Mouse (Mus musculus): ENCODE data around the gene Patl1.
"Not testable (repeated sequence)": the region's sequence is repeated elsewhere in the genome, so short reads cannot be mapped to it uniquely, and the experiment has no call there.

Gene Patl1

DNA sequence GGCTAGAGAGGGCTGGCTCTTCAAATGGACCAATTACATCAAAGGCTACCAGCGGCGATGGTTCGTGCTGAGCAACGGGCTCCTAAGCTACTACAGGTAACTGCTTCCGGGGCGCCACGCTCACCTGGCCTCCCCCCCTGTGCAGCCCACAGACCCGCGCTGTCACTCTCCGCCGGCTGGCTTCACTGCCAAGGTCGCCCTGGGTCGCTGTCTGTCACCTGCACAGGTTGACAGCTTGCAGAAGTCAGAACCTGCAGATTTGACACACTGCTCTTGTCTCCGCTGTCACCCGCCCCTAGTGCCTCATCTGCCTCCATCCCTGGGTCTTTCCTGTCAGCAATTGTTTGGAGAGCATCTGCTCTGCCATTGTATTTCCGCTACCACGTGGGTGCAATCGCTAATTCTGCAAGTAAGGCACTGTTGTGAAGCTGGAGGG is 54.0 kb downstream of the Patl1 start:
- peak; percentile 34 for DNase-seq (ENCODE audit: low read depth, low spot score)

DNA sequence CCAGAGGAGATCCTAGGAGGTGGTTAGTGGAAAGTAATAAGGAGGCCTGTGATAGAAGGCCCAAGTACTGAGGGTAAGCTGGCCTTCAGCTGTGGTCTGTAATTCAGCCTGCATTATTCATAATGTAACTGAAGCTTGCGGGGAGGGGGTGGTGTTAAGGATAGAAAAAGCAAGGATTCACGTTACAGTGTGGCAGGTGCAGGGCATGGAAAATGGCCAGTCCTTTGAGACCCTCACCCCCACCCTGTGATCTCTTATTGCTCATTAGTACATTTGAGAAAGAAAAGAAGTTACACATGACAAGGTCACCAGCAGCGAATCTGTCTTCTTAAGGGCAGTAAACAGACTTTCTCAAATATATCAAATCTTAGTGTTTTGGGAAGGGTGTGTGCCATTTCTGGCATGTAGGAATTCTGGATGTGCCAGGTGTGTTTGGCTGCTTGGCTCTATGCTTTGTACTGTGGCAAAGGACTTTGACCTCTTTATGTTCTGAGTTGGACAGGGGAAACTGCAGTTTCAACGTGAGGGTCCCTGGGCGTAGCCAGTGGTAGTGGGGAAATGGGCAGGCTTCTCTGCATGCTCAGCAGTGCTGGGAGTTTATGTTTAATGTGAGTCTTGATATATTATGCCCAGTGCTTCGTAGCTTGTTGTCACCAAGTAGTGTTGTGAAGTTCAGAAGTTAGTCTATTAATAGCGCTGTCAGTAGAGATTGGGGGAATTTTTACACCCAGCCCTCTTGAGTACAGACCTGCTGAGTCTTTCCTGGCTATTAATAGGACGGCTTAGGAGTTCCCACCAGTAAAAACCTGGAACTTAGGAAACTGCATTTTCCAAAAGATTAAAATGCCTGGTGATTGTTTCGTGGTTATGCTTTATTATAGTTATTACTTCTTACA is 57.2 kb downstream of the Patl1 start:
- no peak for DNase-seq (ENCODE audit: low read depth, low spot score)

DNA sequence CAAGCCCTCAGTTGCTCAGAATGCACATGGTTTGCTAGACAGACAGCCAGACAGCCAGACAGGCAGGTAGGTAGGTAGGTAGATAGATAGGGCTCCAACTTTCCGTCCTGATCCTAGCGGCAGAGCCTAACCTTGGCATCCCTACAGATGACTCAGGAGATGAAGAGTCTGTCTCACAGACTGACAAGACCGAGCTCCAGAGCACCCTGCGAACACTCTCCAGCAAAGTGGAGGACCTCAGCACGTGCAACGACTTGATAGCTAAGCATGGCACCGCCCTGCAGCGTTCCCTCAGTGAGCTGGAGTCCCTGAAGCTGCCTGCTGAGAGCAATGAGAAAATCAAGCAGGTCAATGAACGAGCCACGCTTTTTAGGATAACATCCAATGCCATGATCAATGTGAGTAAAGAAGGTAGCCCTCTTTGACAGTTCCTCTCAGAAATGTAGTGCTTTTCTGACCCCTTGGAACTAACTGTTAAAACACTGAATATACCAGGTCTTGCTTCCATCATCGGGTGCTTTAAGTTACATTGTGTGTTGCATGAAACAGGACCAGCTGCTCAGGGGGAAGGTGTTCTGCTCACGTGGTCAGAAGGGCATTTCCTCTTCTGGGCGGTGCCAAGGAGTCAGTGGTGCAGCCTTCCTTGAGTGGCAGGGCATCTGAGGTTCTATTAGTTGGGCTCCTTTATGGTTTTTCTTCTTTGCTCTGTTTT is 61.5 kb downstream of the Patl1 start:
- no peak for DNase-seq (ENCODE audit: low read depth, low spot score)

DNA sequence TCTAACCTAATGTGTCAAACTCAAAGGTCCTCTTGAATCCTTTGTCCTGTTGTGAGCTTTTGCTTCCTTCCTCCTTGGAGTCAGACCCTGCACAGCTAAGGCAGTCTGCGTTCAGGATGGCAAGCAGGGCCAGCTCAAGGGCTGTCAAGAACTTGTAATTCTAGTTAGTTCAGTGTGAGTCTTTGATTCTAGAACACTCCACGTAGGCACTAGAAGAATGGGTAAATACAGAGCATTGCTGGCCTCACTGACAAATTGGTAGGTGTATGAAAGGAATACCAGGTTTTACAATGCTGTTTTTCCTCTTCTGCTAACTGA is 62.0 kb downstream of the Patl1 start:
- no peak for DNase-seq (ENCODE audit: low read depth, low spot score)

DNA sequence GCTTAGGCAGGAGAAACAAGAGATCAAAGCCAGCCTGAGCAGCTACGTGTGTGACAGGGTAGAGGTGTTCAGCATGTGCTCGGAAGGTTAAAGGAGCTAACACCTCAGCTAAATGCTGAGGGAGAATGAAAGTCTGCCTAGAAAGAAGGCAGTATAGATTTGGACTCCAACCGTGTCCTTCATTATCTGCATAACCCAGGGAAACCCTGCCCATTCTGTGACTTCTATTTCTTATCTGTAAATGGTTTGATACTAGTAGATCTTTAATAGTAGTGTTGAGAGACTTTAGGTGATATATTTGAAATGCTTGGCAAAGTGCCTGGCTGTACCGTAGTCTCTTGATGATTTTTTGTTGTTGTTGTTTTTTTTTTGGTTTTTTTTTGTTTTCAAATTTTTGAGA is 63.5 kb downstream of the Patl1 start:
- DNase-seq (ENCODE audit: low read depth, low spot score) = no peak

DNA sequence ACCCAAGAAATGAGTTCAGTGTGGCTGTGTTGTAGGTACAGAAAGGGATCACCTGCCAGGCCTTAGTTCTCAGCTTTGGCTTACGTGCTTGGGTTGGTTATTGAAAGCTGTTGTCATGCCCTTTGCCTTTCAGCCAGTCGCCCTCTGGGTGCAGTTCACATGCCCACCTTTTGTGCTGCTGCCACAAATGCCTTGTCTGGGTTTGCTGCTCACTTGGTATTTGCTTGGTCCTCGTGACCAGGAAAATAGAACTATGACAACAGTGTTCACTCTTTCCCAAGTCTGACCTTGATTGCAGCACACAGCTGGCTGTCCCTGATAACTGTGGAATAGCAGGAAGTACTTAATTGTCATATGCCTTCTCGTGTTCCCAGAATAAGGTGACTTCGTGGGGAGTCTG is 65.2 kb downstream of the Patl1 start:
- no peak for DNase-seq (ENCODE audit: low read depth, low spot score)

DNA sequence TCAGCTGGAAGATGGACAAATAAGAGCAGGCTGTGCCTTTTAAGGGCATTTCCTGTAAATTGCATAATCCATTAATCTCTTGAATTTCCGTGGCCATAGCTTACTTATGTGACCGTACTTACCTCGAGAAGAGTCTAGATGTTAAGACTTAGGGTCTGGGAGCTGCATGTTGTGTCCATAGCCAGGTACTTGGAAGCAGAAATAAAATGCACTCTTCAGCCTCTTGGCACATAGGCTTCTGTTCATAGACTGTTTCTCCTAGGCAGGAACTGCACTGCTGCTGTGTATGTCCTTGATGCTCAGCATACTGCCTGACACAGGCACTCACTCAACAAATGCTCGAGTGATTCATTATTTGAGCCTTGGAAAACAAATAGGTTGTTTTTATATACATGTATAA is 68.3 kb downstream of the Patl1 start:
- DNase-seq (ENCODE audit: low read depth, low spot score) = no peak

DNA sequence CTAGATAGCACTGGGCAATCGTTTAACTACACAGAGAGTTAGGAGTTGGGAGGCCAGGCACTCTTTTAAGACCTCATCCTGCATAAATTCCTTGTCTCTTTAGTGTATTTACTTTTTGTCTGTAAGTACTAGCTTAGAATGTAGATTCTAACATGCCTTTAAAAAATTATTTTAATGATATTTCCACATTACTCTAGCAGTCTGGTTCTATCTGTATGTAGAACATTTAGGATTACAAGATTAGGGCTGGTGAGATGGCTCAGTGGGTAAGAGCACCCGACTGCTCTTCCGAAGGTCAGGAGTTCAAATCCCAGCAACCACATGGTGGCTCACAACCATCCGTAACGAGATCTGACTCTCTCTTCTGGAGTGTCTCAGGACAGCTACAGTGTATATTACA is 72.4 kb downstream of the Patl1 start:
- not testable (repeated sequence) for DNase-seq (ENCODE audit: low read depth, low spot score)

DNA sequence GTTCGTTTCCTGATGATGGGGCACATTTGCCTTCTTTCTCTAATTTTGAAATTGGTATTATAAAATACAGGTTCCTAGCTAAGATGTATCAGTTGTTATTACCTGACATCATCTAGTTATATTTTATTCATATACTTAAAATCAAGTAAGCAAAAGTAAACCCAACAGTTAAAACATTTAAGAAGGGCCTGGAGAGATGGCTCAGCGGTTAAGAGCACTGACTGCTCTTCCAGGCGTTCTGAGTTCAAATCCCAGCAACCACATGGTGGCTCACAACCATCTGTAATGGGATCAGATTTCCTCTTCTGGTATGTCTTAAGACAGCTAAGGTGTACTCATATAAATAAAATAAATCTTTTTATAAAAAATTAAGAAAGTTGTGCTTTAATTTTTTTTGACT is 75.6 kb downstream of the Patl1 start:
- DNase-seq (ENCODE audit: low read depth, low spot score) = no peak

DNA sequence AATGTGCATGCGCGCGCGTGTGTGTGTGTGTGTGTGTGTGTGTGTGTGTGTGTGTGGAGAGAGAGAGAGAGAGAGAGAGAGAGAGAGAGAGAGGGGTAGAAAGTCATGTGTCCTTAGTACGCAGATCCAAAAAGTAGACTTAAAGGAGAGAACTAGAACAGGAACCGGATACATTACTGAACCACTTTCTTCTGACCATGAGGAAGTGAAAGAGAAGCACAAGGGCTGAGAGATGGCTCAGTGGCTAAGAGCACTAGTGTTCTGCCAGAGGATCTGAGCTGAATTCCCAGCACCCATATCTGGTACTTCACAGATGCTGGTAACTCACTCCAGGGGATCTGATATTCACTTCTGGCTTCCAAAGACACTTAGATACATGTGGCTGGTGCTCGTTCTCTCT is 77.1 kb downstream of the Patl1 start:
- no peak for DNase-seq (ENCODE audit: low read depth, low spot score)

DNA sequence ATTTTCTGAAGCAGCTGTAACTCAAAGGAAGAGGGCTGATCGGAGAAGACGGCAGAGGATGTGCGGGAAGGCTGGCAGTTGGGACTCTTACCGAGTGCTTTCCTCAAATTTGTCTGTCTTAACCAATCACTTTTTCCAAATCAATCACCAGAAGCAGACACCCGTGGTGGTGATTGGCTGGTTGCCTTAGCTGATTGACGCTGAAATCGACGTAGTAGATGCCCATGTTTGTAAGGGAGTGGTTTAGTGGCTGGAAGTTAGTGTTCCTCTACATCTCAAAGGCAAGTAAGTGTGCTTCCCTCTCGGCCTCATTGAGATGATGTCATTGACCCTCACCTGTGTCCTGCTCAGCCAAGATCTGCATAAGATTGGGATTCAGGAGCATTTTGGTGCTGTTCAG is 79.8 kb downstream of the Patl1 start:
- no peak for DNase-seq (ENCODE audit: low read depth, low spot score)

DNA sequence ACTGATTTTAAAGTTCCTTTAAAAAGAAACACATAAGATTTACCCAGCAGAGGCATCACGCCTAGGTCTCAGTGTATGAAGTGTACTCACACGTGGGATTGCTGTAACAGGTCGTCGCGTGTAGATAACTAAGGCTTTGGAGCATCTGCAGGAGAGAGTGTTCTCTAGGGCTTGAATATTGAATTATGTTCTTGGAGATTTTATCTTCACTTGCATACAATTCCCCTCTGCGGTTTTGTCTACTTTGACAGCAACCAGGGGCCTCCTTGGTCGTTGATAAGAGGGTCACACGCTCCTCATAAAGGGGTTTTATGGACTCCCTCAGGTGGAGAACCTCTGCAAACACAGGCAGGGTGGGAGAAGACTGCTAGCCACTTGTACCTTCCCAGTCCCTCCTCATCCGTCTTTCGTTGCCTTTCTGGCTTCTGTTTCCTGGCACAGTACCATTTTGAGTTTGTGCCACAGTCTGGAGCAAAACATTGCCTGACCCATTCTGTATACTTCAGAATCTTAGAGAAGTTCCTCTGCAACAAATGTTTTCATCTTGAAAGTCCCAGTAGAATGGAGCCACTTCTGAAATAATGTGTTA is 80.3 kb downstream of the Patl1 start:
- DNase-seq (ENCODE audit: low read depth, low spot score) = no peak
